Mouse (Mus musculus): ENCODE measurements around the gene Ankrd40. TPM values are rescaled to one million over a fixed set of nuclear protein-coding genes. Genes with fewer than 3 reads are reported as not detected.

Ankrd40 gene
- total and polyA plus RNA-seq, 3 experiments = 56.0 to 98.8 (median 62.0) TPM

DNA sequence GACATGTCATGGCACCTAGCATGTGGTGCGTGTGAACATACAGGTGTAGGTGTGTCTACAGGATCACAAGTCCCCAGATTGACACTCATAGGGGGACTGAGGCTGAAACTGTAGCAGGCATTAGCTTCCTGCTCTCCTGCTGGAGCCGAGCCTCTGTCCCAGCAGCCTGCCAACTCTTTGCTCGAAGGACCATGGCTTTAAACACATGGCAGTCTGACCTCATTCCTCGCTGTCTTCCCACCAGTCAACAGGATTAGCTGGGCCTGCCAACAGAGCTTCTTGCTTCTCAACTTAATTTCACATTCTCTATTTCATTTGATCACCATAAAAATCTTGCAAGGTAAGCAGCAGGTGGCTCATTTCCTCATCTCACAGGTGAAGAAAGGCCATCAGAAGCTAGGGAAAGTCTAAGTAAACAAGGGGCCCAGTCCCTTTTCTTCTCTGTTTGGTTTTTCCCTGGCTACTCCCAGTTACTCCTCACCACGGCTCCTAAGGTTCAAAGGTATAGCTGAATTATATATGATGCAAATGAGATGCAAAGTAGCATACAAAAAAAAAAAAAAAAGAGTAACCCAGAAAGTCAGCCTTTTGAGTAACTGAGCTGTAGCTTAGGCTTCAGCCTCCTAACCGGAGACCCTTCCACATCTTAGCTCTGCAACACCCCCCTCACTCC lies 62.1 kb downstream of the Ankrd40 start:
- dilution Hi-C loops (cut with MboI; ENCODE audit: extremely low pct_ligation_motif_present, extremely low pct_unique_long_range_greater_than_20kb, low sequenced_read_pairs) = no loop called here
- no peak for DNase-seq (ENCODE audit: extremely low read depth)
- peaks cover 37 to 70% of the 10 kb centered on the region in 2 experiments for H3K4me1 ChIP-seq (ENCODE audit: control insufficient read depth in 1 of 2, insufficient read depth in 2 of 2)
- H3K4me3 ChIP-seq (replicated peaks in 1 of 3; ENCODE audit: low read depth in 2 of 3, low read length in 2 of 3, poor library complexity in 1 of 3) = no peak overlapping the region
- in situ Hi-C loops (cut with MboI; ENCODE audit: low pct_ligation_motif_present, low pct_unique_long_range_greater_than_20kb, low sequenced_read_pairs) = no loop called here
- H3K9ac ChIP-seq (ENCODE audit: insufficient read depth, low read depth) = no peak overlapping the region
- H3K9me3 ChIP-seq (replicated peaks; ENCODE audit: low read length) = no peaks in the 10 kb centered on the region
- H3K4me2 ChIP-seq (ENCODE audit: insufficient read depth, low read depth, poor library complexity, severe bottlenecking) = no peak overlapping the region
- peak; percentile 79 for TF ChIP-seq ZNF384 (IDR thresholded peaks at IDR 0.05; ENCODE audit: low read depth, low read length)
- TF ChIP-seq ETS1 (conservative IDR thresholded peaks at IDR 0.05; ENCODE audit: low read depth, low read length) = no peak
- TF ChIP-seq USF1 (IDR thresholded peaks at IDR 0.05; ENCODE audit: low read depth, low read length) = no peak
- no peak for TF ChIP-seq CHD1 (IDR thresholded peaks at IDR 0.05; ENCODE audit: low read depth, low read length)
- TF ChIP-seq E2F4 (IDR thresholded peaks at IDR 0.05; ENCODE audit: insufficient replicate concordance, low read depth, low read length) = no peak
- H3K27ac ChIP-seq (ENCODE audit: insufficient read depth, low read depth) = no peak overlapping the region
- peaks cover 1% of the 10 kb centered on the region for H3K27me3 ChIP-seq (replicated peaks)
- H3K79me2 ChIP-seq (replicated peaks; ENCODE audit: control insufficient read depth, extremely low read depth, insufficient read depth, poor library complexity, severe bottlenecking) = no peaks in the 10 kb centered on the region
- no peaks in the 10 kb centered on the region for H3K36me3 ChIP-seq (replicated peaks in 1 of 2; ENCODE audit: control insufficient read depth in 1 of 2, insufficient read depth in 1 of 2, low read length in 1 of 2)

DNA sequence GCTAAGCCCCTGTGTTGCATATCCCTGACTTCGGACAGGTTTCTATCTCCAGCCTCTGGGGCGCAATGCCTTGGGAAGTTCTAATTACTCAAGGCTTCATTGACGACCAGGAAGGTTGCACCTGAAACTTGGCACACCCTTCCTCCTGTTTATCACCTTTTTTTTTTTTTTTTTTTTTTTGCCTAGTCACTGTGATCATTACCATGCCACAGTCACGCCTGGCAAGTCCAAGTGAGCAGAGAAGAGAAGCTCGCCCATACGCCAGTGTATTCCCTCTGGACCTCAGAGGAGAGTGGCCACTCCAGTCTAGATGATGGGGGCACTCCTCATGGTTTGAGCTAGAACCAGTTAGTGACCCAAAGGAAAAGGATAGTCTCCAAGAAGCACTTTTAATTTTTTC lies 63.0 kb downstream of the Ankrd40 start:
- H3K4me3 ChIP-seq (replicated peaks in 1 of 3; ENCODE audit: low read depth in 2 of 3, low read length in 2 of 3, poor library complexity in 1 of 3) = no peak overlapping the region
- H3K27me3 ChIP-seq (replicated peaks) = peaks cover 1% of the 10 kb centered on the region
- no peaks in the 10 kb centered on the region for H3K9me3 ChIP-seq (replicated peaks; ENCODE audit: low read length)
- no peak for DNase-seq (ENCODE audit: extremely low read depth)
- in situ Hi-C loops (cut with MboI; ENCODE audit: low pct_ligation_motif_present, low pct_unique_long_range_greater_than_20kb, low sequenced_read_pairs) = no loop called here
- peaks cover 33 to 62% of the 10 kb centered on the region in 2 experiments for H3K4me1 ChIP-seq (ENCODE audit: control insufficient read depth in 1 of 2, insufficient read depth in 2 of 2)
- TF ChIP-seq JUND (conservative IDR thresholded peaks at IDR 0.05; ENCODE audit: low read depth, low read length) (no peak), NELFE (IDR thresholded peaks at IDR 0.05; ENCODE audit: low read depth, low read length) (no peak), EP300 (IDR thresholded peaks at IDR 0.05; ENCODE audit: low read length) (no peak), CHD2 (IDR thresholded peaks at IDR 0.05; ENCODE audit: low read length) (no peak), ZNF384 (IDR thresholded peaks at IDR 0.05; ENCODE audit: low read depth, low read length) (peak; percentile 85), ELF1 (IDR thresholded peaks at IDR 0.05; ENCODE audit: low read depth, low read length) (no peak), NRF1 (IDR thresholded peaks at IDR 0.05; ENCODE audit: low read depth, low read length) (no peak), MAX (IDR thresholded peaks at IDR 0.05; ENCODE audit: low read length) (no peak), HCFC1 (IDR thresholded peaks at IDR 0.05; ENCODE audit: low read depth, low read length) (no peak), ZKSCAN1 (IDR thresholded peaks at IDR 0.05; ENCODE audit: borderline replicate concordance, low read depth, low read length) (no peak), CTCF (conservative IDR thresholded peaks at IDR 0.05 in 1 of 2, IDR thresholded peaks at IDR 0.05 in 1 of 2; ENCODE audit: low read depth in 2 of 2, low read length in 2 of 2) (no peak), POLR2AphosphoS2 (IDR thresholded peaks at IDR 0.05; ENCODE audit: low read depth, low read length) (no peak), MAFK (IDR thresholded peaks at IDR 0.05; ENCODE audit: insufficient replicate concordance, low read length) (0 out of 2 replicates have a peak, but pooled peaks have one; percentile 11), GABPA (IDR thresholded peaks at IDR 0.05; ENCODE audit: insufficient replicate concordance, low read depth, low read length) (no peak), CHD1 (IDR thresholded peaks at IDR 0.05; ENCODE audit: low read depth, low read length) (no peak)
- dilution Hi-C loops (cut with MboI; ENCODE audit: extremely low pct_ligation_motif_present, extremely low pct_unique_long_range_greater_than_20kb, low sequenced_read_pairs) = no loop called here
- H3K79me2 ChIP-seq (replicated peaks; ENCODE audit: control insufficient read depth, extremely low read depth, insufficient read depth, poor library complexity, severe bottlenecking) = no peaks in the 10 kb centered on the region
- no peak overlapping the region for H3K4me2 ChIP-seq (ENCODE audit: insufficient read depth, low read depth, poor library complexity, severe bottlenecking)
- no peak overlapping the region for H3K27ac ChIP-seq (ENCODE audit: insufficient read depth, low read depth)
- H3K9ac ChIP-seq (ENCODE audit: insufficient read depth, low read depth) = no peak overlapping the region
- H3K36me3 ChIP-seq (replicated peaks in 1 of 2; ENCODE audit: control insufficient read depth in 1 of 2, insufficient read depth in 1 of 2, low read length in 1 of 2) = no peaks in the 10 kb centered on the region

Other genes with a start within 250 kb of the Ankrd40 start
- gene Tob1, start 116.5 kb upstream of the Ankrd40 start, total RNA-seq (2012; rRNA removed) = 8.8 and 10.6 TPM in 2 replicates
- 7.2 and 9.0 TPM in 2 replicates for gene Tob1, start 116.5 kb upstream of the Ankrd40 start, total RNA-seq (2014; rRNA removed)
- gene Tob1, start 116.5 kb upstream of the Ankrd40 start, polyA plus RNA-seq (2012; ENCODE audit: insufficient read length, low read depth) = 12.5 and 14.3 TPM in 2 replicates
- 0.04 and 0.08 TPM in 2 replicates for gene Wfikkn2, start 82.0 kb upstream of the Ankrd40 start, total RNA-seq (2012; rRNA removed)
- 0.08 TPM in 1 of 2 replicates, not detected in the other for gene Wfikkn2, start 82.0 kb upstream of the Ankrd40 start, total RNA-seq (2014; rRNA removed)
- 0.10 and 0.11 TPM in 2 replicates for gene Wfikkn2, start 82.0 kb upstream of the Ankrd40 start, polyA plus RNA-seq (2012; ENCODE audit: insufficient read length, low read depth)
- gene Gm21885, start 46.1 kb upstream of the Ankrd40 start, total RNA-seq (2012; rRNA removed) = 0.21 and 0.55 TPM in 2 replicates
- not detected in 2 replicates for gene Gm21885, start 46.1 kb upstream of the Ankrd40 start, total RNA-seq (2014; rRNA removed)
- 0.30 and 0.33 TPM in 2 replicates for gene Gm21885, start 46.1 kb upstream of the Ankrd40 start, polyA plus RNA-seq (2012; ENCODE audit: insufficient read length, low read depth)
- 57.7 and 82.3 TPM in 2 replicates for gene Luc7l3, start 6.0 kb upstream of the Ankrd40 start, total RNA-seq (2012; rRNA removed)
- 69.8 and 82.2 TPM in 2 replicates for gene Luc7l3, start 6.0 kb upstream of the Ankrd40 start, total RNA-seq (2014; rRNA removed)
- gene Luc7l3, start 6.0 kb upstream of the Ankrd40 start, polyA plus RNA-seq (2012; ENCODE audit: insufficient read length, low read depth) = 246 and 318 TPM in 2 replicates
- gene Abcc3, start 65.0 kb downstream of the Ankrd40 start, total RNA-seq (2012; rRNA removed) = 0.08 and 0.21 TPM in 2 replicates
- gene Abcc3, start 65.0 kb downstream of the Ankrd40 start, total RNA-seq (2014; rRNA removed) = 0.15 and 0.40 TPM in 2 replicates
- 0.46 and 0.66 TPM in 2 replicates for gene Abcc3, start 65.0 kb downstream of the Ankrd40 start, polyA plus RNA-seq (2012; ENCODE audit: insufficient read length, low read depth)
- 0.59 and 1.7 TPM in 2 replicates for gene Cacna1g, start 146.2 kb downstream of the Ankrd40 start, total RNA-seq (2012; rRNA removed)
- 0.97 and 2.4 TPM in 2 replicates for gene Cacna1g, start 146.2 kb downstream of the Ankrd40 start, total RNA-seq (2014; rRNA removed)
- 3.7 and 4.1 TPM in 2 replicates for gene Cacna1g, start 146.2 kb downstream of the Ankrd40 start, polyA plus RNA-seq (2012; ENCODE audit: insufficient read length, low read depth)
- gene Spata20, start 158.2 kb downstream of the Ankrd40 start, total RNA-seq (2012; rRNA removed) = not detected in 2 replicates
- gene Spata20, start 158.2 kb downstream of the Ankrd40 start, total RNA-seq (2014; rRNA removed) = not detected in 2 replicates
- not detected in 2 replicates for gene Spata20, start 158.2 kb downstream of the Ankrd40 start, polyA plus RNA-seq (2012; ENCODE audit: insufficient read length, low read depth)
- 0.04 TPM in 1 of 2 replicates, not detected in the other for gene Epn3, start 172.0 kb downstream of the Ankrd40 start, total RNA-seq (2012; rRNA removed)
- 0.05 TPM in 1 of 2 replicates, not detected in the other for gene Epn3, start 172.0 kb downstream of the Ankrd40 start, total RNA-seq (2014; rRNA removed)
- 0.11 and 0.19 TPM in 2 replicates for gene Epn3, start 172.0 kb downstream of the Ankrd40 start, polyA plus RNA-seq (2012; ENCODE audit: insufficient read length, low read depth)
- gene Mycbpap, start 193.7 kb downstream of the Ankrd40 start, total RNA-seq (2012; rRNA removed) = 1.3 and 3.1 TPM in 2 replicates
- gene Mycbpap, start 193.7 kb downstream of the Ankrd40 start, total RNA-seq (2014; rRNA removed) = 0.08 and 0.43 TPM in 2 replicates
- 0.98 and 1.1 TPM in 2 replicates for gene Mycbpap, start 193.7 kb downstream of the Ankrd40 start, polyA plus RNA-seq (2012; ENCODE audit: insufficient read length, low read depth)
- 6.0 and 7.3 TPM in 2 replicates for gene Rsad1, start 221.3 kb downstream of the Ankrd40 start, total RNA-seq (2012; rRNA removed)
- gene Rsad1, start 221.3 kb downstream of the Ankrd40 start, total RNA-seq (2014; rRNA removed) = 7.2 and 9.3 TPM in 2 replicates
- gene Rsad1, start 221.3 kb downstream of the Ankrd40 start, polyA plus RNA-seq (2012; ENCODE audit: insufficient read length, low read depth) = 8.6 and 9.2 TPM in 2 replicates
- 0.13 and 0.17 TPM in 2 replicates for gene Chad, start 237.0 kb downstream of the Ankrd40 start, total RNA-seq (2012; rRNA removed)
- gene Chad, start 237.0 kb downstream of the Ankrd40 start, total RNA-seq (2014; rRNA removed) = not detected in 2 replicates
- 0.41 and 0.53 TPM in 2 replicates for gene Chad, start 237.0 kb downstream of the Ankrd40 start, polyA plus RNA-seq (2012; ENCODE audit: insufficient read length, low read depth)